ENCODE assay signal across 11 mouse cellular contexts in genomic region chr11:109873852-109874610, GRCm38 (mm10). TPM values are rescaled to one million over a fixed set of nuclear protein-coding genes. Genes with fewer than 3 reads are reported as not detected.
DNase-seq lines count a peak whose midpoint lies in the region; ATAC-seq lines count a peak whose summit lies in the region.
"Had no signal": no experiment of that assay in that cellular context is flagged by ENCODE, and none has a peak within 500 bp of the region (broad histone marks: within the 10 kb centered on the region; RNA-seq: fewer than 3 reads in every experiment).

No protein-coding gene starts in this region.

- WGBS in forebrain, embryonic 10.5 days, result 85% methylated on average over 22 of the region's 22 CpGs
- WGBS in forebrain, embryonic 13.5 days, result 89% methylated on average over 22 of the region's 22 CpGs
- WGBS in embryonic facial prominence, embryonic 15.5 days, result 58% methylated on average over 22 of the region's 22 CpGs
- WGBS in lung, embryonic 16.5 days, result 78% methylated on average over 22 of the region's 22 CpGs
- WGBS in hindbrain, embryonic 14.5 days, result 85% methylated on average over 22 of the region's 22 CpGs
- WGBS in forebrain, embryonic 11.5 days, result 87% methylated on average over 22 of the region's 22 CpGs

- peaks cover 5% of the 10 kb centered on the region; the same call in 1 of the 2 replicates for H3K4me1 ChIP-seq in forebrain, embryonic 10.5 days
- no peaks in the 10 kb centered on the region for H3K4me1 ChIP-seq in forebrain, embryonic 13.5 days
- H3K4me1 ChIP-seq in embryonic facial prominence, embryonic 15.5 days, result 0 out of 2 replicates have a peak, but pooled peaks cover 5% of the 10 kb centered on the region
- H3K4me1 ChIP-seq in lung, embryonic 16.5 days (replicated peaks; ENCODE audit: control insufficient read depth, insufficient read depth, low read length), result no peaks in the 10 kb centered on the region
- H3K4me1 ChIP-seq in hindbrain, embryonic 14.5 days (replicated peaks; ENCODE audit: control insufficient read depth, insufficient read depth, low read length), result no peaks in the 10 kb centered on the region
- no peaks in the 10 kb centered on the region for H3K4me1 ChIP-seq in forebrain, embryonic 11.5 days (replicated peaks; ENCODE audit: control insufficient read depth, insufficient read depth, low read length)

- no peak overlapping the region for H3K4me2 ChIP-seq in forebrain, embryonic 13.5 days
- H3K4me2 ChIP-seq in embryonic facial prominence, embryonic 15.5 days (replicated peaks), result peak overlapping the region; percentile 22
- H3K4me2 ChIP-seq in lung, embryonic 16.5 days (ENCODE audit: low read depth, low read length), result no peak overlapping the region
- H3K4me2 ChIP-seq in hindbrain, embryonic 14.5 days (replicated peaks), result no peak overlapping the region
- no peak overlapping the region for H3K4me2 ChIP-seq in forebrain, embryonic 11.5 days (ENCODE audit: low read depth, low read length, severe bottlenecking)
- H3K4me2 ChIP-seq: forebrain, embryonic 15.5 days had no signal

- H3K36me3 ChIP-seq in forebrain, embryonic 10.5 days (replicated peaks), result no peaks in the 10 kb centered on the region
- H3K36me3 ChIP-seq in forebrain, embryonic 13.5 days (ENCODE audit: poor library complexity, severe bottlenecking), result no peaks in the 10 kb centered on the region
- H3K36me3 ChIP-seq in embryonic facial prominence, embryonic 15.5 days, result no peaks in the 10 kb centered on the region
- H3K36me3 ChIP-seq in lung, embryonic 16.5 days (ENCODE audit: control insufficient read depth, insufficient read depth, low read length), result no peaks in the 10 kb centered on the region
- no peaks in the 10 kb centered on the region for H3K36me3 ChIP-seq in hindbrain, embryonic 14.5 days (replicated peaks; ENCODE audit: control insufficient read depth, insufficient read depth)
- H3K36me3 ChIP-seq in forebrain, embryonic 11.5 days (ENCODE audit: control insufficient read depth, insufficient read depth, low read length), result no peaks in the 10 kb centered on the region
- H3K36me3 ChIP-seq: forebrain, embryonic 15.5 days had no signal

- no peak for ATAC-seq in forebrain, embryonic 13.5 days
- ATAC-seq in embryonic facial prominence, embryonic 15.5 days (ENCODE audit: insufficient number of reproducible peaks, low FRiP score, low TSS enrichment, low read depth), result no peak
- ATAC-seq in lung, embryonic 16.5 days (ENCODE audit: low read depth), result peak; percentile 32; the same call in 1 of the 2 replicates
- no peak for ATAC-seq in hindbrain, embryonic 14.5 days (ENCODE audit: low FRiP score)
- ATAC-seq in forebrain, embryonic 11.5 days (replicated peaks; ENCODE audit: low FRiP score), result no peak
- ATAC-seq: forebrain, embryonic 15.5 days had no signal

- H3K27me3 ChIP-seq in forebrain, embryonic 10.5 days (ENCODE audit: poor library complexity, severe bottlenecking), result no peaks in the 10 kb centered on the region
- H3K27me3 ChIP-seq in forebrain, embryonic 13.5 days, result no peaks in the 10 kb centered on the region
- no peaks in the 10 kb centered on the region for H3K27me3 ChIP-seq in embryonic facial prominence, embryonic 15.5 days
- no peaks in the 10 kb centered on the region for H3K27me3 ChIP-seq in lung, embryonic 16.5 days (ENCODE audit: control insufficient read depth, insufficient read depth, low read depth, low read length)
- H3K27me3 ChIP-seq in hindbrain, embryonic 14.5 days (ENCODE audit: control insufficient read depth, insufficient read depth, low read length), result no peaks in the 10 kb centered on the region
- no peaks in the 10 kb centered on the region for H3K27me3 ChIP-seq in forebrain, embryonic 11.5 days (ENCODE audit: control insufficient read depth, insufficient read depth, low read length)
- H3K27me3 ChIP-seq: forebrain, embryonic 15.5 days had no signal

- no peak for DNase-seq in forebrain, embryonic 10.5 days (ENCODE audit: extremely low spot score, low spot score)
- peak; percentile 45 to 56 for DNase-seq in heart, postnatal 36 days
- no peak for DNase-seq in hindbrain, embryonic 14.5 days (ENCODE audit: low spot score)
- DNase-seq in forebrain, embryonic 11.5 days (ENCODE audit: low spot score), result no peak
- no peak for DNase-seq in urinary bladder, postnatal 36 days (ENCODE audit: low spot score in 2 of 2)

- H3K9ac ChIP-seq in forebrain, embryonic 13.5 days, result no peak overlapping the region
- no peak overlapping the region for H3K9ac ChIP-seq in embryonic facial prominence, embryonic 15.5 days
- H3K9ac ChIP-seq in lung, embryonic 16.5 days (ENCODE audit: low read length), result no peak overlapping the region
- no peak overlapping the region for H3K9ac ChIP-seq in hindbrain, embryonic 14.5 days
- no peak overlapping the region for H3K9ac ChIP-seq in forebrain, embryonic 11.5 days (ENCODE audit: low read length)
- H3K9ac ChIP-seq: forebrain, embryonic 15.5 days had no signal

- H3K9me3 ChIP-seq in forebrain, embryonic 10.5 days, result peaks cover 4% of the 10 kb centered on the region; the same call in 1 of the 2 replicates
- no peaks in the 10 kb centered on the region for H3K9me3 ChIP-seq in forebrain, embryonic 13.5 days (replicated peaks)
- no peaks in the 10 kb centered on the region for H3K9me3 ChIP-seq in embryonic facial prominence, embryonic 15.5 days (replicated peaks)
- no peaks in the 10 kb centered on the region for H3K9me3 ChIP-seq in lung, embryonic 16.5 days (ENCODE audit: control insufficient read depth, low read length)
- no peaks in the 10 kb centered on the region for H3K9me3 ChIP-seq in hindbrain, embryonic 14.5 days (ENCODE audit: control insufficient read depth, low read length)
- no peaks in the 10 kb centered on the region for H3K9me3 ChIP-seq in forebrain, embryonic 11.5 days (ENCODE audit: control insufficient read depth, low read length)
- H3K9me3 ChIP-seq: forebrain, embryonic 15.5 days had no signal

- H3K27ac ChIP-seq in forebrain, embryonic 10.5 days, result 0 out of 2 replicates have a peak overlapping the region, but pooled peaks have one; percentile 40
- no peak overlapping the region for H3K27ac ChIP-seq in forebrain, embryonic 13.5 days
- peak overlapping the region; percentile 74 for H3K27ac ChIP-seq in embryonic facial prominence, embryonic 15.5 days (replicated peaks)
- H3K27ac ChIP-seq in lung, embryonic 16.5 days (ENCODE audit: low read length), result no peak overlapping the region; the same call in 1 of the 2 replicates
- H3K27ac ChIP-seq in hindbrain, embryonic 14.5 days, result no peak overlapping the region; the same call in 1 of the 2 replicates
- no peak overlapping the region for H3K27ac ChIP-seq in forebrain, embryonic 11.5 days (ENCODE audit: low read depth, low read length)
- H3K27ac ChIP-seq: forebrain, embryonic 15.5 days had no signal

- no peak overlapping the region for H3K4me3 ChIP-seq in forebrain, embryonic 10.5 days
- H3K4me3 ChIP-seq in forebrain, embryonic 13.5 days, result no peak overlapping the region
- H3K4me3 ChIP-seq in embryonic facial prominence, embryonic 15.5 days (replicated peaks), result no peak overlapping the region
- H3K4me3 ChIP-seq in lung, embryonic 16.5 days (ENCODE audit: low read length), result no peak overlapping the region
- H3K4me3 ChIP-seq in hindbrain, embryonic 14.5 days (replicated peaks; ENCODE audit: low read length), result no peak overlapping the region
- no peak overlapping the region for H3K4me3 ChIP-seq in forebrain, embryonic 11.5 days (ENCODE audit: low read depth, low read length)
- H3K4me3 ChIP-seq: forebrain, embryonic 15.5 days had no signal

- intact Hi-C loops in heart, postnatal 36 days (cut with DNase I), result loop anchor here (1.0 to 5.0 kb wide), 3 partner anchors 19 to 394 kb away; no protein-coding TSS in a partner anchor

RNA-seq across cellular contexts. Expression of gene 1700012B07Rik, which starts 46.2 kb away (rescaled TPM):
- polyA plus RNA-seq in forebrain, embryonic 10.5 days (2016; fragmentation: Nextera tagmentation; extraction: Ambion mirVana), result not detected in 2 replicates
- polyA plus RNA-seq in forebrain, embryonic 13.5 days (2015; fragmentation: Nextera tagmentation; extraction: Ambion mirVana), result not detected in 2 replicates
- not detected in 2 replicates for polyA plus RNA-seq in embryonic facial prominence, embryonic 15.5 days (2015; fragmentation: Nextera tagmentation; extraction: Ambion mirVana)
- not detected for total RNA-seq in heart, postnatal 36 days (2021)
- polyA plus RNA-seq in lung, embryonic 16.5 days (2015; fragmentation: Nextera tagmentation; extraction: Ambion mirVana), result not detected in 2 replicates
- not detected in 2 replicates for polyA plus RNA-seq in hindbrain, embryonic 14.5 days (2014; fragmentation: Nextera tagmentation; extraction: Ambion mirVana)
- polyA plus RNA-seq in forebrain, embryonic 11.5 days (2014; fragmentation: Nextera tagmentation; extraction: Ambion mirVana), result not detected in 2 replicates
- total RNA-seq: layer of hippocampus, postnatal 14 days had no signal
- polyA plus RNA-seq: forebrain, embryonic 15.5 days; midbrain, embryonic 14.5 days had no signal

Comparison
In these comparisons a context has a peak if more than half of its experiments do, and no peak if none do; other contexts are left out.
1. H3K27ac ChIP-seq: peak in forebrain, embryonic 10.5 days (single experiment) and embryonic facial prominence, embryonic 15.5 days (single experiment); none in forebrain, embryonic 13.5 days (single experiment), lung, embryonic 16.5 days (single experiment), hindbrain, embryonic 14.5 days (single experiment) and forebrain, embryonic 11.5 days (single experiment).
2. DNase-seq: peak in heart, postnatal 36 days (2 of 2); none in forebrain, embryonic 10.5 days (single experiment), hindbrain, embryonic 14.5 days (single experiment), forebrain, embryonic 11.5 days (single experiment) and urinary bladder, postnatal 36 days (0 of 2).